Mouse (Mus musculus): ENCODE measurements around the gene Rnf126. TPM values are rescaled to one million over a fixed set of nuclear protein-coding genes. Genes with fewer than 3 reads are reported as not detected.

Gene Rnf126
- total RNA-seq, 2 experiments from 2014 or later = 90.8 to 97.7 TPM

Other genes starting within 250 kb of the Rnf126 start
- gene Plpp2, start 233.2 kb downstream of the Rnf126 start, total RNA-seq (2021) = 1 to 10 TPM; 4.0 to 4.3 TPM
- gene Mier2, start 211.8 kb downstream of the Rnf126 start, total RNA-seq (2021) = 10 to 100 TPM; 52.1 to 56.3 TPM
- gene Theg, start 179.6 kb downstream of the Rnf126 start, total RNA-seq (2021) = not detected
- 10 to 100 TPM; 11.0 to 11.3 TPM for gene C2cd4c, start 152.9 kb downstream of the Rnf126 start, total RNA-seq (2021)
- 10 to 100 TPM; 48.0 to 48.3 TPM for gene Shc2, start 129.0 kb downstream of the Rnf126 start, total RNA-seq (2021)
- under 1 TPM; 0.39 to 0.62 TPM for gene Odf3l2, start 121.2 kb downstream of the Rnf126 start, total RNA-seq (2021)
- gene Madcam1, start 102.4 kb downstream of the Rnf126 start, total RNA-seq (2021) = under 1 TPM in 1 of 2 experiments, not detected in 1; 0.32 TPM
- gene Tpgs1, start 97.6 kb downstream of the Rnf126 start, total RNA-seq (2021) = 10 to 100 TPM; 68.5 to 80.9 TPM
- 10 to 100 TPM; 54.8 to 56.2 TPM for gene Cdc34, start 84.8 kb downstream of the Rnf126 start, total RNA-seq (2021)
- 1 to 10 TPM; 1.6 to 1.8 TPM for gene Gzmm, start 77.9 kb downstream of the Rnf126 start, total RNA-seq (2021)
- 100 to 1,000 TPM; 692 to 694 TPM for gene Bsg, start 62.5 kb downstream of the Rnf126 start, total RNA-seq (2021)
- 10 to 100 TPM; 82.8 to 84.2 TPM for gene Hcn2, start 50.3 kb downstream of the Rnf126 start, total RNA-seq (2021)
- gene Polrmt, start 20.4 kb downstream of the Rnf126 start, total RNA-seq (2021) = 10 to 100 TPM; 36.1 to 44.7 TPM
- 1 to 10 TPM; 1.2 to 1.7 TPM for gene Fgf22, start 11.9 kb downstream of the Rnf126 start, total RNA-seq (2021)
- 1 to 10 TPM; 1.3 to 1.5 TPM for gene Fstl3, start 10.3 kb upstream of the Rnf126 start, total RNA-seq (2021)
- under 1 TPM; 0.21 to 0.31 TPM for gene Prss57, start 24.0 kb upstream of the Rnf126 start, total RNA-seq (2021)
- 100 to 1,000 TPM; 392 to 395 TPM for gene Palm, start 26.6 kb upstream of the Rnf126 start, total RNA-seq (2021)
- gene Misp, start 54.0 kb upstream of the Rnf126 start, total RNA-seq (2021) = under 1 TPM; 0.33 to 0.78 TPM
- gene Ptbp1, start 87.5 kb upstream of the Rnf126 start, total RNA-seq (2021) = 10 to 100 TPM; 63.8 to 66.5 TPM
- 1 to 10 TPM; 3.6 to 3.7 TPM for gene Prtn3, start 107.5 kb upstream of the Rnf126 start, total RNA-seq (2021)
- gene Plppr3, start 107.7 kb upstream of the Rnf126 start, total RNA-seq (2021) = 100 to 1,000 TPM; 113 TPM
- gene Elane, start 119.3 kb upstream of the Rnf126 start, total RNA-seq (2021) = not detected
- not detected for gene Cfd, start 123.9 kb upstream of the Rnf126 start, total RNA-seq (2021)
- gene Med16, start 142.0 kb upstream of the Rnf126 start, total RNA-seq (2021) = 10 to 100 TPM; 55.7 to 56.2 TPM
- gene Gm26602, start 143.9 kb upstream of the Rnf126 start, total RNA-seq (2021) = not detected
- 1 to 10 TPM; 7.5 TPM for gene Kiss1r, start 150.0 kb upstream of the Rnf126 start, total RNA-seq (2021)
- gene R3hdm4, start 154.3 kb upstream of the Rnf126 start, total RNA-seq (2021) = 100 to 1,000 TPM; 380 to 386 TPM
- gene Arid3a, start 160.1 kb upstream of the Rnf126 start, total RNA-seq (2021) = 1 to 10 TPM; 5.5 to 8.4 TPM
- 10 to 100 TPM; 41.8 to 46.5 TPM for gene Wdr18, start 193.2 kb upstream of the Rnf126 start, total RNA-seq (2021)
- gene Grin3b, start 203.8 kb upstream of the Rnf126 start, total RNA-seq (2021) = under 1 TPM; 0.13 to 0.27 TPM
- gene Tmem259, start 217.4 kb upstream of the Rnf126 start, total RNA-seq (2021) = 100 to 1,000 TPM; 137 to 139 TPM
- 10 to 100 TPM in 1 of 2 experiments, 1 to 10 TPM in 1; 8.2 to 10.3 TPM for gene Cnn2, start 221.6 kb upstream of the Rnf126 start, total RNA-seq (2021)
- gene Abca7, start 229.5 kb upstream of the Rnf126 start, total RNA-seq (2021) = 10 to 100 TPM in 1 of 2 experiments, 1 to 10 TPM in 1; 9.3 to 10.3 TPM
- 1 to 10 TPM; 3.3 to 3.8 TPM for gene Arhgap45, start 249.7 kb upstream of the Rnf126 start, total RNA-seq (2021)